19 mouse cellular contexts compared by ENCODE assay signal in the genomic region with DNA sequence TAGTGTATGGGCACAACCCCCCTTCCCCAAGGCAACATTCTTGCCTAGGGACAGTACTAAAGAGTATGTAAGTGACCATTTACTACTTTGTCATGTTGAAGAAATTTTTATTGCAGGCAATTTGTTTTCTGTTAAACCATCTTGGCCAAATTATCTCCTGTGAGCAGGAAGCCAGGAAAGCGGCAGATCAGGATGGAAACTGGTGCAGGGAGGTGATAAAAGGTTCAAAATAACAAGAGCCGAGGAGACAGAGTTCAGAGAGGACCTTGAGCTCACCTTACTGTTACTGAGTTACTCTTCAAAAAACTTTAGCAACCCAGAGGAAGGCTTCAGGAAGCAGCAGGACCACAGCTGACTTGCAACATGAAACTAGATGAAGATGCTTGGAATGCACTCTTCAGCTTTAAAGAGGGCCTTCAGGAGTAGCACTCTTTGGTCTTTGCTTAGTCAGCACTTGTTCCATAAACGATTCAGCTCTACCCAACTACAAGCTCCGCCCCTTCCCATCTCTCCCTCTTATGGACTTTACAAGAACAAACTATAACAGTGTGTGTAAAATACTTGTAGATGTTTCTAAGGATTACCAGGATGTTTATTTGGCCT. TPM values are rescaled to one million over a fixed set of nuclear protein-coding genes. Genes with fewer than 3 reads are reported as not detected.
DNase-seq lines count a peak whose midpoint lies in the region; ATAC-seq and TF ChIP-seq lines count a peak whose summit lies in the region.
"Had no signal": no experiment of that assay in that cellular context is flagged by ENCODE, and none has a peak within 500 bp of the region (broad histone marks: within the 10 kb centered on the region; RNA-seq: fewer than 3 reads in every experiment).

No protein-coding gene starts in this region.

- H3K9ac ChIP-seq in stomach, embryonic 15.5 days, result no peak overlapping the region
- no peak overlapping the region for H3K9ac ChIP-seq in stomach, postnatal 0 days (ENCODE audit: low read length)
- H3K9ac ChIP-seq in liver, embryonic 16.5 days (ENCODE audit: low read depth, low read length), result peak overlapping the region; percentile 60
- H3K9ac ChIP-seq: limb, embryonic 13.5 days; midbrain, embryonic 12.5 days had no signal

- no peak for TF ChIP-seq EP300 in stomach, postnatal 0 days (optimal IDR thresholded peaks at IDR 0.05)

- H3K4me3 ChIP-seq in stomach, embryonic 15.5 days (replicated peaks), result no peak overlapping the region
- no peak overlapping the region for H3K4me3 ChIP-seq in stomach, postnatal 0 days (ENCODE audit: low read depth, low read length)
- H3K4me3 ChIP-seq in erythroblast, embryonic 14.5 days (replicated peaks), result peak overlapping the region; percentile 65
- peak overlapping the region; percentile 51 for H3K4me3 ChIP-seq in liver, embryonic 16.5 days (ENCODE audit: low read depth, low read length)
- H3K4me3 ChIP-seq: heart, adult 2 months; limb, embryonic 13.5 days; midbrain, embryonic 12.5 days; myocyte had no signal

- 70% methylated on average over 4 of the region's 4 CpGs for WGBS in stomach, embryonic 15.5 days
- WGBS in stomach, postnatal 0 days, result 71% methylated on average over 4 of the region's 4 CpGs
- WGBS in liver, embryonic 16.5 days (ENCODE audit: insufficient replicate concordance), result 26% methylated on average over 4 of the region's 4 CpGs

- H3K4me2 ChIP-seq in stomach, embryonic 15.5 days, result no peak overlapping the region
- no peak overlapping the region for H3K4me2 ChIP-seq in stomach, postnatal 0 days (replicated peaks; ENCODE audit: low read depth)
- H3K4me2 ChIP-seq in liver, embryonic 16.5 days (ENCODE audit: low read depth, low read length), result peak overlapping the region; percentile 68
- H3K4me2 ChIP-seq: limb, embryonic 13.5 days; midbrain, embryonic 12.5 days had no signal

- no peaks in the 10 kb centered on the region for H3K36me3 ChIP-seq in stomach, embryonic 15.5 days
- H3K36me3 ChIP-seq in stomach, postnatal 0 days (ENCODE audit: control insufficient read depth, insufficient read depth, low read length), result no peaks in the 10 kb centered on the region
- H3K36me3 ChIP-seq in erythroblast, embryonic 14.5 days (ENCODE audit: control insufficient read depth), result peaks cover 51% of the 10 kb centered on the region
- no peaks in the 10 kb centered on the region for H3K36me3 ChIP-seq in liver, embryonic 16.5 days (ENCODE audit: control insufficient read depth, insufficient read depth)
- H3K36me3 ChIP-seq: limb, embryonic 13.5 days; midbrain, embryonic 12.5 days had no signal

- no peak for DNase-seq in stomach, postnatal 0 days (ENCODE audit: low spot score)
- DNase-seq in kidney, adult 9 months, result no peak
- DNase-seq: adrenal gland, postnatal 36 days; cerebellum, adult 18-20 months; heart, adult 2 months; heart, postnatal 14 days; lung, postnatal 14 days; retina, postnatal 1 day had no signal

- no peak for TF ChIP-seq CTCF in stomach, postnatal 0 days (IDR thresholded peaks at IDR 0.05; ENCODE audit: low read depth)

- H3K27me3 ChIP-seq in stomach, embryonic 15.5 days (replicated peaks), result no peaks in the 10 kb centered on the region
- H3K27me3 ChIP-seq in stomach, postnatal 0 days (ENCODE audit: control insufficient read depth, insufficient read depth, low read length), result no peaks in the 10 kb centered on the region
- no peaks in the 10 kb centered on the region for H3K27me3 ChIP-seq in erythroblast, embryonic 14.5 days (ENCODE audit: control insufficient read depth)
- H3K27me3 ChIP-seq in liver, embryonic 16.5 days (ENCODE audit: control insufficient read depth, insufficient read depth, low read depth, low read length), result no peaks in the 10 kb centered on the region
- H3K27me3 ChIP-seq: limb, embryonic 13.5 days; midbrain, embryonic 12.5 days had no signal

- peak; percentile 63; the same call in 1 of the 2 replicates for ATAC-seq in stomach, embryonic 15.5 days (ENCODE audit: insufficient read depth, low FRiP score, low read depth)
- no peak for ATAC-seq in stomach, postnatal 0 days (ENCODE audit: low FRiP score, low TSS enrichment)
- peak; percentile 89 for ATAC-seq in liver, embryonic 16.5 days (ENCODE audit: low read depth)
- no peak for ATAC-seq in granulocyte monocyte progenitor cell, adult 5-6 weeks (replicated peaks; ENCODE audit: poor library complexity, severe bottlenecking)
- ATAC-seq in inflammation-experienced regulatory T-cells, adult 6 months, result no peak
- ATAC-seq: CD4-positive, CD25-positive, alpha-beta regulatory T cell, adult 4 months; forebrain, embryonic 14.5 days; hindbrain, embryonic 16.5 days had no signal

- H3K27ac ChIP-seq in stomach, embryonic 15.5 days, result no peak overlapping the region
- no peak overlapping the region for H3K27ac ChIP-seq in stomach, postnatal 0 days (replicated peaks)
- H3K27ac ChIP-seq in liver, embryonic 16.5 days (ENCODE audit: low read length), result peak overlapping the region; percentile 93
- H3K27ac ChIP-seq: heart, adult 2 months; limb, embryonic 13.5 days; midbrain, embryonic 12.5 days had no signal

- H3K4me1 ChIP-seq in stomach, embryonic 15.5 days, result no peaks in the 10 kb centered on the region
- H3K4me1 ChIP-seq in stomach, postnatal 0 days (replicated peaks; ENCODE audit: control insufficient read depth, insufficient read depth), result no peaks in the 10 kb centered on the region
- peaks cover 76% of the 10 kb centered on the region for H3K4me1 ChIP-seq in erythroblast, embryonic 14.5 days (ENCODE audit: control insufficient read depth)
- H3K4me1 ChIP-seq in liver, embryonic 16.5 days (ENCODE audit: control insufficient read depth, low read depth, low read length), result peaks cover 33% of the 10 kb centered on the region
- H3K4me1 ChIP-seq: limb, embryonic 13.5 days had no signal

- H3K9me3 ChIP-seq in stomach, embryonic 15.5 days, result no peaks in the 10 kb centered on the region
- no peaks in the 10 kb centered on the region for H3K9me3 ChIP-seq in stomach, postnatal 0 days (ENCODE audit: control insufficient read depth, low read length)
- no peaks in the 10 kb centered on the region for H3K9me3 ChIP-seq in erythroblast, embryonic 14.5 days (ENCODE audit: control insufficient read depth, low read length)
- no peaks in the 10 kb centered on the region for H3K9me3 ChIP-seq in liver, embryonic 16.5 days (replicated peaks; ENCODE audit: control insufficient read depth, low read length)
- H3K9me3 ChIP-seq: limb, embryonic 13.5 days; midbrain, embryonic 12.5 days had no signal

RNA-seq across cellular contexts. Expression of gene Slc16a1, which starts 5.8 kb away (rescaled TPM):
- 33.7 and 35.6 TPM in 2 replicates for polyA plus RNA-seq in stomach, embryonic 15.5 days (2015; fragmentation: Nextera tagmentation; extraction: Ambion mirVana)
- 32.0 and 32.1 TPM in 2 replicates for polyA plus RNA-seq in stomach, postnatal 0 days (2015; fragmentation: Nextera tagmentation; extraction: Ambion mirVana)
- polyA plus RNA-seq in erythroblast, embryonic 14.5 days (2012), result 12.8 and 18.6 TPM in 2 replicates
- polyA plus RNA-seq in liver, embryonic 16.5 days (2015; fragmentation: Nextera tagmentation; extraction: Ambion mirVana), result 87.4 and 87.5 TPM in 2 replicates
- 36.4 and 42.5 TPM in 2 replicates for total RNA-seq in granulocyte monocyte progenitor cell, adult 5-6 weeks (2014; fragmentation: Nextera tagmentation)
- 85.3 and 88.6 TPM in 2 replicates for total RNA-seq in granulocyte monocyte progenitor cell, adult 5-6 weeks (2017)
- 1 to 10 TPM; 5.7 to 9.9 (median 7.0) TPM for polyA plus RNA-seq in inflammation-experienced regulatory T-cells, adult 6 months (2017; shearing (Covaris generic))

Comparison
In these comparisons a context has a peak if more than half of its experiments do, and no peak if none do; other contexts are left out.
1. ATAC-seq: peak in stomach, embryonic 15.5 days (single experiment) and liver, embryonic 16.5 days (single experiment); none in stomach, postnatal 0 days (single experiment), granulocyte monocyte progenitor cell, adult 5-6 weeks (single experiment) and inflammation-experienced regulatory T-cells, adult 6 months (single experiment).
2. H3K4me3 ChIP-seq: peak in erythroblast, embryonic 14.5 days (single experiment) and liver, embryonic 16.5 days (single experiment); none in stomach, embryonic 15.5 days (single experiment) and stomach, postnatal 0 days (single experiment).